Mouse (Mus musculus): ENCODE data around the gene Hepacam.

- no peak for TF ChIP-seq CTCF (IDR thresholded peaks at IDR 0.05; ENCODE audit: control insufficient read depth, insufficient read depth, low read length)
- no peak for TF ChIP-seq POLR2A (IDR thresholded peaks at IDR 0.05; ENCODE audit: borderline replicate concordance, control insufficient read depth, low read depth, low read length)
Observed at GRCm38 (mm10) chr9:37433823-37434560, 66.8 kb downstream of the Hepacam start.
